Mouse (Mus musculus) yolk sac, embryonic 10.5 days (tissue): Measurements from ENCODE around the gene Abhd17b.
"Not testable (repeated sequence)": the region's sequence is repeated elsewhere in the genome, so short reads cannot be mapped to it uniquely, and the experiment has no call there.

Source experiments
- DNase-seq: peaks from one replicate; pipeline ENCODE4 v3.0.0-alpha.2; 2017; ENCODE audit warnings: low spot score

Gene Abhd17b

GRCm38 (mm10) chr19:21653172-21653981, at the start of gene Abhd17b:
Gene Abhd17b (plus strand): TSS chr19:21653185.
- DNase-seq: peak; percentile 51

DNA sequence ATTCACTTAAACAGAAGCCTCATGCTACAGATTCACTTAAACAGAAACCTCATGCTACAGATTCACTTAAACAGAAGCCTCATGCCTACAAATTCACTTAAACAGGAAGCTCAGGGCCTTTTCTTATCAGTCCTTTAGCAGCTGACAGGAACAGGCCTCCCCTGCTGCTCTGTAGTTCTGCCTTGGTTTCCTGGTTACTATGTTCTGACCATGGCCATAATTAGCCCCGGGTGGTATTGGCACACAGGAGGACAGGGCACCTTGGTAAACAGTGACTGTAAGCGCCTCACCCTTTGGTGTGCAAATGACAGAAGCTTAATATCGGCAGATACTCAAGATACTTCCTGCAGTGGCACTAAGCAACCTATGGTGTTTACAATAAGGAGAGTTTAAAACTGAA, 49.1 kb upstream of the Abhd17b start:
- DNase-seq: peak; percentile 13

DNA sequence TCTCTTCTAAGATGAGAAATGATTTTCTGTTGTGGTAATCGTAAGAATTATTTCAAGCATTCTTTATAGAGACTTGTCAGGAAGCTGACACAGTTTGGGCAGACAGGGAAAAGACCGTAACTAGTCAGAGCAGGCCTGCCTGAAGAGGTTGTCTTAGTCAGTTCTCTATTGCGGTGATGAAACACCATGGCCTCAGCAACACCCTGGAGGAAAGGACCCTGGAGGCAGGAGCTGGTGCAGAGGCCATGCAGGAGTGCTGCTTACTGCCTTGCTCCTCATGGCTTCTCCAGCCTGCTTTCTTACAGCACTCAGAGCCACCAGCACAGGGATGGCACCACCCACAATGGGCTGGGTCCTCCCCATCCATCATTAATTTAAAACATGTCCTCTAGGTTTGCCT, 47.7 kb upstream of the Abhd17b start:
- no peak for DNase-seq

- no peak for DNase-seq
Measured at GRCm38 (mm10) chr19:21610240-21610639, 42.7 kb upstream of the Abhd17b start.

DNA sequence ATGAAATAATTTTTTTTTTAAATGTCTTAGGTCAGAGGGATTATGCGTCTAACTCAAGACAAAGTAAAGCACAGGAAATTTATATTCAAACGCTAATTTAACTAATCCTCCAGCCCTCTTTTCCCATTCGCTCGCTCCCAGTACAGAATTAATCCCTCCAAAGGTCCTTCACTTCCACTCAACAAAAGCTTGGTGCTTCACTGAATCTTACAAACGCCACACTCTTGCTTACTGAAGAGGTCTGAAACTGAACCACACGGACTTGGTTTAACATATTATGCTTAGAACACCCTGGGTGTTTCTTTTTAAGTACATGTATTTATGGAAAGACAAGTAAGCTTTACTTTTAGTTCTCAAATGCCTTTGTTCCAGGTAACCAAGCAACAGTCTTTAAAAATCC, 41.7 kb upstream of the Abhd17b start:
- DNase-seq: no peak

DNA sequence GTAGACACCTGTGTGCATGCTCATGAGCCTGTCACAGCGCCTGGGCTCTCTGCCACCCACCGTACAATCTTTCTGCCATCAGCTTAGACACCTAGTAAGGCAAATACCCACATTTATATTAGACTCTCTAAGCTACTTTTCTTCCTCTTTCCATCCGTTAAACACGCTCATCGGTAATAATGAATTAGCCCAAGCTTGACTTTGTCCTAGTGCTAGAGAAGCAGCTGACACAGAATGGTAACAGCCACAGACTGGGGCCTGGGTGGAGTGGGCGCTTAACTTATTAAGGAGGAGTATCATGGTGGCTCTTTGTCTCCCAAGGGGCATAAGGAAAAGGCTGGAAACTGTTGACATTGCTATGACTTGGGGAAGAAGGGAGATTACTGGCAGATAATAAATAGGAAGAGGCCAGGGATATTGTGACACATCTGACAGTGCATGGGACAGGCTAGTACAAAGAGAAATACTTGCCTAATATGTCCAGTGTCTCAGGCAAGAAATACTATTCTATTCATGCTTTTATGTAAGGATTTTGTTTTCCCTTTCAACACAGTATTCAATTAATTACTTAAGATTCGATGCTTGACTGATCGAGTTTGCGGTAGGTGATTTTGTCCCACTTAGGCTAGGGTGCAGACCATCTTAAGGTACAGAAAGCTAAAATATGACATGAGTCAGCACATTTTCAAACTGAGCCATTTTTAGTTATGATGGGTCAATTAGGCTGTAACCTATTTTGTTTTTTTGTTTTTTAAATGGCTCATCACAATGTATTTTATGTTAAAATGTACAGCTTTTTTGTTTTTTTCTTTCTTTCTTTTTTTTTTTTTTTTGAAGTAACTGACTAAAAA, 41.0 kb upstream of the Abhd17b start:
- DNase-seq: no peak

DNA sequence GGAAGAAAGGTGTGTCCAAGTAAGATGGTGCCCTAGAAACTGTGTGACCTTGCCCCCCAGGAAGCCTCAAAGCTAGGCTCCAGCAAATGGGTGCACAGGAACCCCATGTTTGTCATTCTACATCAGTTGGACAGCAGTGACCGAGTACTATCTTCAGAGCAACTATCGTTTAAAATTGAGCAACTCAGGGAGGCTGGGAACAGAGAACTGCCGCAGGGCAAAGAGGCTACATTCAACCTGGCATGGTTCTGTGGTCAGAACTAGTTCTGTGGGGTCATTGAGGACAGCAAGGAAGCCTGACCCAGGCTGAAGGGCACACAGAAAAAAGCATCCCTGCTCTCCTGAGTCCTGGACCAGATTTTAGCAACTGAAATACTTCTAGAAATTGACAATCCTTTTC, 37.2 kb upstream of the Abhd17b start:
- DNase-seq: no peak

- DNase-seq: no peak
Measured at GRCm38 (mm10) chr19:21623410-21624147, 29.4 kb upstream of the Abhd17b start.

GRCm38 (mm10) chr19:21624148-21624535, 28.8 kb upstream of the Abhd17b start:
- no peak for DNase-seq

DNA sequence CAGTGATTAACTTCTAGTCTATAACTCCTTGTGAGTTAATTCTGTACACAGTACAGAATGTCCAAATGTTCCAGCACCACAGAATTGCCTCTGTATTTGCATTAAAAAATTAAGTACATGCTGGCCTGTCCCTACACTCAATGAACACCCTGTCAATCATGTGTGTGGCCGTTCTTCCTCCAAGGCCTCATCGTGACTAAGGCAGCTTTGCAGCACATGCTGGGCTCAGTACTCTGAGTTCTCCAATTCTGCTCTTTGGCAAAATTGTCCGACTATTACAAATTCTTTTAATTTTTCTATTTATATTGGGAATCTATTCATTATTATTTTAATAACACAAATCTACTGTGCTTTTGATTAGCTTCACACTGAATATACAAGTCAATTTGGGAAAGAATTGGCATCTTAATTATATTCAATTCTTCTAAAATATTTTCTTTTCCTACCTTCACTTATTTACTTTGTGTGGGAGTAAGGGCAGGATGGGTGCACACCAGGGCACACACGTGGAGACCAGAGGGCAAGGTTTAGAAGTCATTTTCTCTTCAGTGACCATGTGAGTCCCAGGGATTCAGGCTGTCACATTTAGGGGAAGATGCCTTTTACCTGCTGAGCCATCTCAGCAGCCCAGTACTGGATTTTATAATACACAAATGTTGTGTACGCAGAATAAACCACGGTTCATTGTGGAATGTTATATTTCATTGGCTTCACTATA, 26.6 kb upstream of the Abhd17b start:
- DNase-seq: no peak

DNA sequence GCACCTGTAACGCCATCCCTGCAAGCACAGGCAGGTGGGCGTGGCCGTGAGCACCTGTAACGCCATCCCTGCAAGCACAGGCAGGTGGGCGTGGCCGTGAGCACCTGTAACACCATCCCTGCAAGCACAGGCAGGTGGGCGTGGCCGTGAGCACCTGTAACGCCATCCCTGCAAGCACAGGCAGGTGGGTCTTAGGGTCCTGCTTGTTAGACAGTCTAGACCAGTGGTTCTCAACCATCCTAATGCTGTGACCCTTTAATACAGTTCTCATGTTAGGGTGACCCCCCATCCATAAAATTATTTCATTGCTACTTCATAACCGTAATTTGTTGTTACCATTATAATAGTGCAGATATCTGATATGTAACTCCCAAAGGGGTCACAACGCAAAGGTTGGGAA, 24.5 kb upstream of the Abhd17b start:
- not testable (repeated sequence) for DNase-seq

DNA sequence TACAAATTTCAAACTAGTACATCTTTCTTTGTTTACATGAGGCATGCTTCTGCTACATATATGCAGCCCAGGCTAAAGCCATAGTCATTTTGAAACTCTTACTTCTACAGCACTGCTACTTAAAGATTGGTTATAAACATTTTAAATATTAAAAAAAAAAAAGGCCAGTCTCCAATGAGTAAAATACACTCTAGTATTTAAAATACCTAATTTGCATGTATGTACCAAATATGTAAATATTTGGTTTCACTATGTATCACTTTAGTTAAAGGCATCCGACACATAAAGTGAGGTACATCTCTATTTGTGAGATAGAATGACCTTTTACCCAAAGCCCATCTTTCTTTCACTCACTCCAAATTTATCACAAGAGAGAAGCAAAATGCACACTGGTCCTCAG, 24.0 kb upstream of the Abhd17b start:
- no peak for DNase-seq

- DNase-seq: no peak
Measured at GRCm38 (mm10) chr19:21629501-21629900, 23.5 kb upstream of the Abhd17b start.

DNA sequence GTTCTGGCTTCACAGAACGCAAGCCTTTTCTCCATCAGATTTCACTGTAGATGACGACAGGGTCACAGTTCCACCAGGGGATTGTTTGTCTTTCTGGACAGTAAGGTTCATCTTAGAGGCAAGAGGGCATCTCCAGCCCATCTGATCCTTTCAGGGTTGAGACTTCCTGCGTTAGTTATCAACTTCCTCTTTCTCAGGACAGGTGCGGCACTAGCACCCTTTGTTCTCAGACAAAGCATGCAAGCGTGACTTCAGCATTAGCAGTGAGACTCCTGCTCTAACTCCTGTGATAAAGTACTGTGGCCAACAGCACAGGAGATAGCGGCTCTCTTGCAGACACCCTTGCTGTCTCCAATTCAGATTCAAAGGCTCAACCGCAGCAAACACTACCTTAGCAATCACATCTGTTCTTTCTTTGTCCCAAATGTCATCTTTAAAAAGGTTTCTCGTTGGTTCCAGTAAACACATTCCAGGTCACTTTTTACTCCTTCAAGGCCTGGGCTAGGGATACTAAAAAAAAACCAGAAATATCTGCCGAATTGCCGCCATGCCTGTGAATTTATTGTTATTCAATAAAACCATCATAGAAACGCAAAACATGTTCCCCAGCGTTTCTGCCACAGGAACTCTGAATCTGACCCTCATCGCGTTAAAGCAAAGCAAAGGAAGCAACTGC, 22.2 kb upstream of the Abhd17b start:
- DNase-seq: no peak

GRCm38 (mm10) chr19:21635406-21635805, 17.6 kb upstream of the Abhd17b start:
- DNase-seq: no peak

DNA sequence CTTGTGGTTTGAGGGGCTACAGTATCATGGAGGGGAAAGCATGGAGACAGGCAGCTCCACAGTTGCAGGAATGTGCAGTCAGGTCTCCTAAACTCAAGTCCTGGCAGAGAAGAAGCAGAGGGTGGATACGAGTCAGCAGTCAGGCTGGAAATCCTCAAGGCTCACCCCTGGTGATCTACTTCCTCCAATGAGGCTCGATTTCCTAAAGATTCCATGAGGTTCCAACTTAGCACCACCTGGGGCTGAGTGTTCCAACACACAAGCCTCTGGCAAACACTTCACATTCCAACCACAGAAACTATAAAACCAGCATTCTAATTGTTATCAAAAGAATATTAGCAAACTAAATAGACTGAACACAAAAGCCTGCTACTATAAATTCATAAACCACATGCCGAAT, 16.1 kb upstream of the Abhd17b start:
- DNase-seq: no peak

GRCm38 (mm10) chr19:21637672-21638071, 15.3 kb upstream of the Abhd17b start:
- no peak for DNase-seq

DNA sequence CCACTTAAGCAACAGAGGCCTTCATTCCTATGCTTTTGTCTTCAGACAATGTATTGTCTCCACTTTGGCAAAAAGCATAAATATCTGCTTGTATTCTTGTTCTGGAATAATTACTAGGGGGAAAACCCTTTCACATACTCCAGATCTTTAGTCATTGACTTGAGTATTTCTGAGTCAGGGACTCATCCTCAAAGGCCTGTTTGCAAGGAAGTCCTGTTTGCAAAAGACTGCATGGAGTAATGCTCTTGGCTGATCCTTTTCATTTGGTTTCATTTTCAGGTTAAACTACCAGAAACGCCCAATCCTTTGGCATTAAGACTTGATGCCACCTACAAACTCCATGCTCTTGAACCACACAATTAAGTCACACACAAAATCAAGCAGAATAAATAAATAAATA, 9.1 kb upstream of the Abhd17b start:
- no peak for DNase-seq

- peak; percentile 58 for DNase-seq
Measured at GRCm38 (mm10) chr19:21645301-21645700, 7.7 kb upstream of the Abhd17b start.

GRCm38 (mm10) chr19:21646142-21646541, 6.8 kb upstream of the Abhd17b start:
- DNase-seq: peak; percentile 36

DNA sequence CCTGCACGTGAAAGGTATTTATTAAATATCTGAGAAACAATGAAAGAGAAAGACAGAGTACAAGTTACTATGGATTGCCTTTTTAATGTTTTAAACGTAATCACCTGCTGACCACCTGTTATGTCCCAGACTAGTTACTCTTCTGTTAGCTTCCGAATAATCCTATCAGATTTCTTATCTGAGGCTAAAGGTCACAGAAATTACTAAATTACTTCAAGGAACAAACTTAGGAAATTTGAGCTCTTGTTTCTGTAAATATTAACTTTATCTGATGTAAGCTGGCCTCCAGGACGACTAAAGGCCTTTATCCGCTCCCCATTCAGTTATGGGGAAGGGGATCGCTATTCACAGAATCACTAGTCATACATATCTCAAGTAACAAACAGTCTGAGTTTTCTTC, 1.3 kb upstream of the Abhd17b start:
- no peak for DNase-seq
